Mouse (Mus musculus): Measurements from ENCODE around the gene Mbnl2. TPM values are rescaled to one million over a fixed set of nuclear protein-coding genes. Genes with fewer than 3 reads are reported as not detected.

The Mbnl2 gene
- polyA plus RNA-seq, 1 experiment, result 110 TPM

DNA sequence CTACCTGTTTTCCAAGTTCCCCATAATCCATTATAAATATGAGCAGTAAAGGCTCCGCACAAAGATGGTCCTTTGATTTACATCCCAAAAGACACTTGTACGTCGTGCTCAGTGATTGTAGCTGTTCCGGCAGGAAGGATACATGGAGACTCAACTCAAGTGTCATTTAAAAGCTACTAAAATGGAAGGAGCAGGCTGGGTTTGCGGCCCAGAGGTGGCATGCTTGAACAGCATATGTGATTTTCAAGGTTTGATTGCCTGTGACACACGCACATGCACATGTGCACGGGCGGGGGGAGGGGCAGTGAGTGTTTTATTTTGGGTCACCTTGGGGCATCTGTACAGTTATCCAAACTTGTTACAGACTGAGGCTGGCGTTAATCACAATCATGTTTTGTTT lies 59.9 kb downstream of the Mbnl2 start:
- no peak overlapping the region for H3K27ac ChIP-seq (ENCODE audit: insufficient read depth, low read depth, low read length)
- peaks cover 23% of the 10 kb centered on the region for H3K4me1 ChIP-seq (ENCODE audit: control insufficient read depth, insufficient read depth, low read length)
- TF ChIP-seq POLR2A (IDR thresholded peaks at IDR 0.05; ENCODE audit: borderline replicate concordance, low read depth, low read length) (no peak), CTCF (IDR thresholded peaks at IDR 0.05; ENCODE audit: low read depth, low read length) (no peak)
- H3K4me3 ChIP-seq (ENCODE audit: insufficient read depth, low read length), result no peak overlapping the region

GRCm38 (mm10) chr14:120335871-120336270 lies 60.4 kb downstream of the Mbnl2 start:
- Histone ChIP-seq H3K4me3 (ENCODE audit: insufficient read depth, low read length) (no peak overlapping the region), H3K4me1 (ENCODE audit: control insufficient read depth, insufficient read depth, low read length) (peaks cover 22% of the 10 kb centered on the region)
- TF ChIP-seq CTCF (IDR thresholded peaks at IDR 0.05; ENCODE audit: low read depth, low read length) (no peak), POLR2A (IDR thresholded peaks at IDR 0.05; ENCODE audit: borderline replicate concordance, low read depth, low read length) (no peak)

DNA sequence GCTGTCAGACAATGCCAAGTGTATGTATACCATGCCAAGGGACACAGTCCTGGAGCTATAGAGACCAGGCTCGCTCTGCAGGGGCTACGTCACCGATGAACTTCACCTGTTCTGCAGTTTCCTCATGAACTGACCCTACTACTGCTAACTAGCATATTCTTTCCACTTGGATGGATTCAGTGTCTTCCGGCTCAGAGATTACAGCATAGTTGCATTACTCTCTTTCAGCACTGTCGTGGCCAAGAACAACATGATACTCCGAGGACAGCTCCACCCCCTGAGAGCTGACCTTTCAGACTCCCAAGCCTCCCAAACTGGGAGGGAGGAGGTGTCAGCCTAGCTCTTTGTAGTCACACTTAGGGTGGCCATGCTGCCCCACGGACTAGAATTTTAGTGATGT lies 60.9 kb downstream of the Mbnl2 start:
- Histone ChIP-seq H3K4me1 (ENCODE audit: control insufficient read depth, insufficient read depth, low read length) (peaks cover 27% of the 10 kb centered on the region), H3K27ac (ENCODE audit: insufficient read depth, low read depth, low read length) (no peak overlapping the region), H3K4me3 (ENCODE audit: insufficient read depth, low read length) (no peak overlapping the region)
- TF ChIP-seq POLR2A (IDR thresholded peaks at IDR 0.05; ENCODE audit: borderline replicate concordance, low read depth, low read length) (no peak), CTCF (IDR thresholded peaks at IDR 0.05; ENCODE audit: low read depth, low read length) (no peak)

More at GRCm38 (mm10) chr14:120335871-120336270, 60.4 kb downstream of the Mbnl2 start:
- H3K27ac ChIP-seq (ENCODE audit: insufficient read depth, low read depth, low read length), result no peak overlapping the region

DNA sequence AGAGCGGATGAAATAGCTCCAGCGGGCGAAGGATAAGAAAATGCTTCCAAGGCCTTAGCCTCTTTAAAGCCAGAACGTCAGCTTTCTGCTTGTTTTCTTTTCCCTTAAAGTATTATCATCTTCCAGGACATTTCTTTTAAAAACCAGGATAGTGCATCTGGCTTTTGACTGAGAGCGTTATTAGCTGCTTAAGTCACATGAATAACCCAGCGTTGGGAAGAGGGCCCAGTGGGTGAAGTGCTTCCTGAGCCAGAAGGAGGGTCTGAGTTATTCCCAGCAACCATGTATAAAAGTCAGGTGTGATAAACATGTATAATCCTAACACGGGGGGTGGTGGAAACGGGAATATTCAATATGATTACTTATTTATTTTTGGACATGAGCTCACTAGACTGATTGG lies 61.4 kb downstream of the Mbnl2 start:
- Histone ChIP-seq H3K4me3 (ENCODE audit: insufficient read depth, low read length) (no peak overlapping the region), H3K4me1 (ENCODE audit: control insufficient read depth, insufficient read depth, low read length) (peaks cover 30% of the 10 kb centered on the region), H3K27ac (ENCODE audit: insufficient read depth, low read depth, low read length) (no peak overlapping the region)
- TF ChIP-seq CTCF (IDR thresholded peaks at IDR 0.05; ENCODE audit: low read depth, low read length), result no peak
- TF ChIP-seq POLR2A (IDR thresholded peaks at IDR 0.05; ENCODE audit: borderline replicate concordance, low read depth, low read length), result no peak

DNA sequence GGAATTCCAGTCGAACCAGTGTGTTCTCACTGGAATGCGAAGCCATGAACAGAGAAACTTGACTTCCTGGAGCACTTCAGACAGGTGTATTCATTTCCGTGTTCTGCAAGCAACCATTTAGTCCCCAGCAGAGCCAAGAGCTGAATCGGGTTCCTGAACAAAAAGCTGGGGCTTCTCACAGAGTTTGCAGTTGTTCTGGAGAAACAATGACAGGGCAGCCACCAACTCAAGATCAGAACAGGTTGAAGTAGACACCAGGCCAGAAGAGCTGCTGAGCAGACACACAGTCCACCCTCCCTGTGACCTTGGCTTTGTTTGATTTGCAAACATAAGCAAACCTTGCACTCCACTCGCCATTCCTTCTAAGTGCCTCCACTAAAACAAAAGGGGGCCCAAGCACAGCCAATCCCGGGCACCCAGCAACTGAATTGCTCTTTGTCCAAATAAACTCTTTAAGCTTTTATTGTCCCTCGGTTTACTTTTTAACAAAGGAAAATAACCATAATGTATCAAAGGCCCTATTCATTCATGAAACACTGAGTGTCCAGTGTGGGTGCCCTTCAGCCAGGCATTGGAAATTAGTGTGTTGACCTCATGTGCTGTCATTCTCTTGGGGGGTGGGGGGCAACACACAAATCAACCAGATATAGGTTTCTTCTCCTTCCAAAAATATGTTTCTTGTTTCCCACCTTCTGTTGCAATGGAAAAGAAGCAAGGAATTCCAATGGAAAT lies 62.4 kb downstream of the Mbnl2 start:
- no peak overlapping the region for H3K4me3 ChIP-seq (ENCODE audit: insufficient read depth, low read length)
- peaks cover 33% of the 10 kb centered on the region for H3K4me1 ChIP-seq (ENCODE audit: control insufficient read depth, insufficient read depth, low read length)
- no peak overlapping the region for H3K27ac ChIP-seq (ENCODE audit: insufficient read depth, low read depth, low read length)
- TF ChIP-seq CTCF (IDR thresholded peaks at IDR 0.05; ENCODE audit: low read depth, low read length), result no peak
- no peak for TF ChIP-seq POLR2A (IDR thresholded peaks at IDR 0.05; ENCODE audit: borderline replicate concordance, low read depth, low read length)

DNA sequence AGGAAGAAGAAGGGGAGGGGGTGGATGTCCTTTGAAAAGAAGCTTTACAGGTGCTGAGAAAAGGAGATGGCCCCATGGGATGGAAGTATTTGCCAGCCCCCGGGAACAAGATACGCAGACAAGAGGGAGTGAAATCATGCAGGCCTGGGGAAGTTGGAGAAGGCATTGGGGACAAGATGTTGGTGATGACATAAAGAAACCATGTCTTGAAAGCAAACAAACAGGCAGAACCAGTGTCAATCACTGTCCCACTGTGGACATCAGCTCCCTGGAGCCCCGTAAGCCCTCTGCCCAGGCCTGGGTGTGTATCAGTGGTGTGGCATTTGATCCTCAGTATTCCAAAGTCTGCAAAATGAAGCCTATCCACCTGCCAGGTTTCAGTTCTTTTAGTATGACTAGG lies 63.2 kb downstream of the Mbnl2 start:
- Histone ChIP-seq H3K4me3 (ENCODE audit: insufficient read depth, low read length) (no peak overlapping the region), H3K4me1 (ENCODE audit: control insufficient read depth, insufficient read depth, low read length) (peaks cover 33% of the 10 kb centered on the region), H3K27ac (ENCODE audit: insufficient read depth, low read depth, low read length) (no peak overlapping the region)
- TF ChIP-seq POLR2A (IDR thresholded peaks at IDR 0.05; ENCODE audit: borderline replicate concordance, low read depth, low read length) (no peak), CTCF (IDR thresholded peaks at IDR 0.05; ENCODE audit: low read depth, low read length) (no peak)

GRCm38 (mm10) chr14:120341912-120342311 lies 66.4 kb downstream of the Mbnl2 start:
- H3K27ac ChIP-seq (ENCODE audit: insufficient read depth, low read depth, low read length), result no peak overlapping the region
- H3K4me1 ChIP-seq (ENCODE audit: control insufficient read depth, insufficient read depth, low read length), result peaks cover 27% of the 10 kb centered on the region
- TF ChIP-seq CTCF (IDR thresholded peaks at IDR 0.05; ENCODE audit: low read depth, low read length) (no peak), POLR2A (IDR thresholded peaks at IDR 0.05; ENCODE audit: borderline replicate concordance, low read depth, low read length) (no peak)
- no peak overlapping the region for H3K4me3 ChIP-seq (ENCODE audit: insufficient read depth, low read length)

GRCm38 (mm10) chr14:120342321-120342720 lies 66.9 kb downstream of the Mbnl2 start:
- no peak overlapping the region for H3K4me3 ChIP-seq (ENCODE audit: insufficient read depth, low read length)

GRCm38 (mm10) chr14:120344641-120345040 lies 69.2 kb downstream of the Mbnl2 start:
- peaks cover 16% of the 10 kb centered on the region for H3K4me1 ChIP-seq (ENCODE audit: control insufficient read depth, insufficient read depth, low read length)
- no peak overlapping the region for H3K4me3 ChIP-seq (ENCODE audit: insufficient read depth, low read length)
- TF ChIP-seq CTCF (IDR thresholded peaks at IDR 0.05; ENCODE audit: low read depth, low read length), result no peak
- no peak for TF ChIP-seq POLR2A (IDR thresholded peaks at IDR 0.05; ENCODE audit: borderline replicate concordance, low read depth, low read length)
- H3K27ac ChIP-seq (ENCODE audit: insufficient read depth, low read depth, low read length), result no peak overlapping the region

More at GRCm38 (mm10) chr14:120342321-120342720, 66.9 kb downstream of the Mbnl2 start:
- Histone ChIP-seq H3K27ac (ENCODE audit: insufficient read depth, low read depth, low read length) (no peak overlapping the region), H3K4me1 (ENCODE audit: control insufficient read depth, insufficient read depth, low read length) (peaks cover 27% of the 10 kb centered on the region)
- no peak for TF ChIP-seq CTCF (IDR thresholded peaks at IDR 0.05; ENCODE audit: low read depth, low read length)
- TF ChIP-seq POLR2A (IDR thresholded peaks at IDR 0.05; ENCODE audit: borderline replicate concordance, low read depth, low read length), result no peak

DNA sequence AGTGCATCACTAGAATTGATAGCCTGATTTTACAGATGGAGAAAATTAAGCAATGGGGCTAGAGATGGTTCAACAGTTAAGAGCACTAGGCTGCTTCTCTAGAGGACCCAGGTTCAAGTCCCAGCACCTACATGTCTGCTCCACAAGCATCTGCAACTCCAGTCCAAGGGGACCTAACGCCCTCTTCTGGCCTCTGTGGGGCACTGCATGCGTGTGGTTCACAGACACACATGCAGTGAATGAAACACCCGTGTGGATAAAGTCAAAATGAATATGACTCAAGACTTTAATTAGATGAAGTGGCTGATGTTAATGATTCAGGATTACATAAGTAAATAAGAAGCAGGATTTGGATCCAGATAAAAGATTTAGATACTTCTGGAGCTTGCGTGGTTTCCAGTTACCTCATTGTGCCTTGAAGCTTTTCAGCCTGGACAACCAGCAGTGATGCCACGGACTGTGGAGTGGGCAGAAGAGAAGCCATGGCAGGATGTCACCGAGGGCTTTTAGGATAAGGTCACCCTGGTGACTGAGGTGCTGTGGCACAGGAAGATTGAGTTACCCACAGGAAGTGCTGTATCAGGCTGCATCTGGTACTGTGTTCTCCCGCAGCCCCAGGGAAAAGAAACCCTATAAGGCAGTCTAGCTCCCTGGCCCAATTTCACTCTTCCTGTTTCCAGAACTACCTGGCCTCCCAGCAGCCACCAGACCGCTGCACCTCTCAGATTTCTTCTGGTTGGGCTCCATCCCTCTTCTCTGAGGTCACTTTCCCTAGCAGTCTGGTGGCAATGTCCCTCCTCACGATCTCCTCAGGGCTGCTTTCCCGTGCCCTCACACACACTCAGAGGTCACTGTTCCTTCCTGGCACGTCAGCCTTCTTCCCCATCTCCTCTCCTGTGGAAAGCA lies 72.2 kb downstream of the Mbnl2 start:
- Histone ChIP-seq H3K4me1 (ENCODE audit: control insufficient read depth, insufficient read depth, low read length) (no peaks in the 10 kb centered on the region), H3K4me3 (ENCODE audit: insufficient read depth, low read length) (no peak overlapping the region), H3K27ac (ENCODE audit: insufficient read depth, low read depth, low read length) (no peak overlapping the region)
- TF ChIP-seq CTCF (IDR thresholded peaks at IDR 0.05; ENCODE audit: low read depth, low read length) (0 out of 2 replicates have a peak, but pooled peaks have one; percentile 14), POLR2A (IDR thresholded peaks at IDR 0.05; ENCODE audit: borderline replicate concordance, low read depth, low read length) (no peak)
